Mouse (Mus musculus) lung, postnatal 14 days (tissue): ENCODE measurements at regions not wholly inside any gene's neighbourhood (a gene's known extent, or its start where the extent isn't known, plus 50 kb on each side); places are given as distances from the start of the nearest gene placed in this dataset.

Source experiments
- DNase-seq: peaks from one replicate; pipeline ENCODE4 v3.0.0; 2021

DNA sequence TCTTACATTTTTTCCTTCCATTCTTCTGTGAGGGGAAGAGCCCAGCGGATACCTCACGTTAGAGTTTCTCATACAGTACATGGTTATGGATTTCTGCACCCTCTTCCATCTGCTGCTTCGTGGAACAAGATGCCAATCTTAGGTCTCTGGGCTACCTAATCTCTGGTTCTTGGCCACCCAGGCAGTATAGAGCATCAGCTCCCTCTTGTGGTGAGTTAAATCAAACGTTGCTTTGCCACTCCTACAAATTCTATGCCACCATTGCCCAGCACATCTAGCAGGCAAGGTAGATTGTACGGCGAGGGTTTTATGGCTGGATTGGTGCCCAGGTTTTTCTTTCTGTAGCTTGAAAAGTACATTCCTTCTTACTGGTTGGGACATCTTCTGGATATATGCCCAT, 889.7 kb upstream of the Slc10a2 start:
- no peak for DNase-seq

DNA sequence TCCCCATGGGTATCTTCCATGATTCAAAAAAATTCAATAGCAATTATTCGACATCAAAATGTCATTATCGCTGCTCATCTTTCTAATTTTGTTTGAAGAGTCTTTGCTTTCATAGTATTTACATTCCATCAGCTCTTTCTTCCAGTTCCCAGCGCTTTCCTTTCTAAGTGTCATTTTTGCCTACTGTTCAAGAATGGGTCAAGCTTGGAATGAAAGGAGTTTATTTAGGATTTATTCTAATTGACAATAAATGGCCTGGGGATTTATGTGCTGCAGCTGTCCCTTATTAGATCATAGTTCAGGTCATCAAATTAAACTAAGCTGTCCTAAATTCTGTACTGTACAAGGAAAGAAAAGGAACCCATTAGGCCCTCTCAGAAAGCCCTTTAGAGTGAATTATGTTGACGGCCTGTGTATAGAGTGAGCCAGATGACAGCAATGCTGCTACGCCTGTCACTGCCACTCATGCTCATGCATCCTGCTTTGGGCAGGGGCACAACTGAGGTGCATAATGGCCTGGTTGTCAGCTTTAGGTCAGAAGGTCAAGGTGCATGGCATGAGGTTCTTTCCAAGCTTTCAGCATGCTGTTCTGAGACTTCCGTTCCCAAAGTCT, 860.4 kb upstream of the Slc10a2 start:
- peak; percentile 2 for DNase-seq

DNA sequence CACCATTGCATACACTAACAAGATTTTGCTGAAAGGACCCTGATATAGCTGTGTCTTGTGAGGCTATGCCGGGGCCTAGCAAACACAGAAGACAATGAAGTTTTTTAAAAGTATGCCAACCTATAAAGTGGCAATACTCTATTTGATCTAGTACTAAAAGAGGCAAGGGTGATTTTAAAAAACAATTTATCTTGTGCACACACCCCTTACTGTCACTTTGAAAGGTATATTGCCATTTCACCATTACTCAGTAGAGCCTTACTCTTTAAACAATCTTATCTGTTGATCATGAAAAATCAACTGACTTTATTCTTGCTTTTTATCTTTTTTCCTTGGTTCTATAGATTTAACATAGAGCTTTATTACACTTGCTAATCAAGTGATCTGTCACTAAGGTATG, 859.1 kb upstream of the Slc10a2 start:
- no peak for DNase-seq

DNA sequence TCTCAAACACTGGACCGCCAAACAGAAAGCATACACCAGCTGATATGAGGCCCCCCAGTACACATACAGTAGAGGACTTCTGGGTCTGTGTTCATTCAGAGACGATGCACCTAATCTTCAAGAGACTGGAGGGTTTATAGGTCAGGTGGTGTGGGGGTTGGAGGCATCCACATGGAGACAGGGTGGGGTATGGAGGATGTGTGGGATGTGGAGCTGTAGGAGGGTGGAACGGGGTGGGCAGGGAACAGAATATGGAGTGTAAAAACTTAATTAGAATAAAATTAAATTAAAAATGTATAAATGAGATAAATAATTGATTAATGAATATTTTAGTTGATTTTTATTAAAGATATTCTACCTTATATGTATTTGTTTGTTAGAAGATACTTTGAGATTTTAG, 832.9 kb upstream of the Slc10a2 start:
- DNase-seq: no peak

DNA sequence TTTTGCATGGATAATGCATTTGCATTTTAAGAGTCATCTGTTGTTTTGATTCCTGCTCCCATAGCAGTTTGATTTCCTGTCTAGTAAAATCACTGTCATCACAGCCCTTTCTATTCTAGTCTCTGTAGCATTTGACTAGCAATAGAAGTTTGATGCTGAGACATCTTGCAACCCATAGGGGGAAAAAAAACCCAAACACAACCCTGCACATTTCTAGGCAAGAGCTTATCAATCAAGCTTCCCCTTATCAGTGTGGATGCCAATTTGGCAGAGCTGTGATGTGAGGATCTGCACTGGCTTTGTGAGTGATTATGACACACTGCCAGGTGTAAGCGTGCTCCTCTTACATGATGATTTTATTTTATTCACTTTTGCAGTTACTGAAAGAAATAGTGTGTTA, 813.0 kb upstream of the Slc10a2 start:
- no peak for DNase-seq
